Mouse (Mus musculus): Measurements from ENCODE around the gene Grm4.

DNA sequence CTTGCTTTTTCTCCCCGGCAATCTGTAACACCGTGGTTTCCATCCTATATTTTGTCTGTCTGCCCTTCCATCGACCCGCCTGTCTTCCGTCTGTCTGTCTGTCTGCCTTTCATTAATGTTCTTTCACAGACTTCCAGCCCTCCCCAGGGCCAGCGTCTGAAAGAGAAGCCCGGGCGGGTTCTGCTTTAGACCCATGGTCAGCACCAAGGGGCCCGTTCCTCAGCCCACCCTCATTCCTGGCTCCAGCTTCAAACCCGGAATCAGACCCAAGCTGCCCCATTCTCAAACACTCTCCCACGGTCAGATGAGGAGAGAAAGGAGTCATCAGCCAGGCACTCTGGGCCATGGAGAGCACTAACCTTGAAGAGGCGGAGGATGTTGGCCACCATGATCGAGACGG is 18.9 kb downstream of the Grm4 start:
- TF ChIP-seq CTCF (IDR thresholded peaks at IDR 0.05 in 2 of 3, conservative IDR thresholded peaks at IDR 0.05 in 1 of 3; ENCODE audit: control insufficient read depth in 1 of 3, insufficient read depth in 1 of 3, low read depth in 2 of 3, low read length in 3 of 3, poor library complexity in 1 of 3, severe bottlenecking in 1 of 3) (no peak), POLR2A (IDR thresholded peaks at IDR 0.05; ENCODE audit: control insufficient read depth in 1 of 2, insufficient read depth in 1 of 2, low read depth in 1 of 2, low read length in 2 of 2, poor library complexity in 1 of 2) (no peak), EP300 (IDR thresholded peaks at IDR 0.05; ENCODE audit: low read depth in 1 of 2, low read length in 2 of 2) (no peak), NRF1 (IDR thresholded peaks at IDR 0.05; ENCODE audit: insufficient read depth, low read depth, low read length, poor library complexity, severe bottlenecking) (no peak)
